Mouse (Mus musculus) cerebellum, adult (tissue): ENCODE results near the gene Cdc42ep2.
A peak's percentile ranks its signal among the peaks of the same experiment; 100 is the strongest.

Experiments used
- ATAC-seq: cut with Nextera tagmentation; 2 replicates; pipeline ENCODE4 v1.9.2; 2017; ENCODE audit warnings: mild to moderate bottlenecking, moderate library complexity, mixed read lengths; ENCODE audit not compliant: insufficient number of reproducible peaks, low FRiP score, low TSS enrichment

The Cdc42ep2 gene

DNA sequence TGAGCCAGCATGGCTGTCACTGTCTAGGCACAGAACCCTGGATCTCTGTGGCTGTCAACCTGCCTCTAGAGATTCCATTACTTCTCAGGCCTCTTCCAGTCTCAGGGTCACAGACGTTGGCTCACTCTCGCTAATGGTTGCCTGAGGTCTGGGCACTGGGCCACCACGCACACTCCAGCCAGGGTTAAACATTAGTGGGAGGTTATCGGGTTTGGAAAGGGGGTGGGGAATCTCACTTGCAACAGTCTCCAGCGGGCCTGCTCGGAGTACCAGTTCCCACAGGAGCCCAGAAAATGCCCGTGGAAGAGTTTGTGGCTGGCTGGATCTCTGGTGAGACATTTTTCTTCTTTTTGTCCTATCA, 46.3 kb downstream of the Cdc42ep2 start:
- no peak for ATAC-seq

DNA sequence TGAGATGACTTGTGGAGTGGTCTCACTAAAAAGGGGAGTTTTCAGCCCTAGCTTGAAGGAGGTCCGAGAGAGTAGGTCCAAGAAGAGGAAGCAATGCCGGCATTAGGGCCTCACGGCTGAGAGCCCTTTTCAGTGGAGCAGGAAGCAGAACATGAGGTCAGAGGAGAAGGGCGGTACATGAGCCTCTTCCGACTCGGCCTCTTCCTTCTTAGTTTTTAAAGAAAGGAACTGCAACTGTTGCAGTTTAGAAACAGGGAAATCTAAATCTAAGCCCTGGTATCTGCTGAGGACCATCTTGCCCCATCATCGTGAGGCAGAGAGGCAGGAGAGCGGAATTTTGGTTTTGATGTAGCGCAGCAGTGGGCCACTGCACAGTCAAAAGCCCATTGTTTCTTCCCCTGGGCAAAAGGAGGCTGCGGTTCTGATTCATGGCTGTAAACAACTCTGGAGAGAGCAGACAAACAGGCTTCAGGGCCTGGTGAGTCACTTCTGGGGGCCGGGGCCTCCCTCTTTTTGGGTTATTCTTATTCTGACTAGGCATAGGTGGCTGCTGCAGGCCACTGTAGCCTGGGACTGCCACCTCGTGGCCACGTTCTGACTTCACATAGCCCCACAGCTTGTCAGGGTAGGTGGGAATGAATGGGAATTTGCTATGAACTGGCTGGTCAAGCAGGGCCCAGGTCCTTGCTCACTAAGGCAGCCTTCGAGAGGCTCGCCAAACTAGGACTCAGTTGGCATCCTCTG, 46.8 kb downstream of the Cdc42ep2 start, which contains the start of gene Slc25a45:
Gene Slc25a45 (plus strand): TSS at position 191 of the 744 bp plus-strand sequence.
- ATAC-seq, result peak; percentile 43; the same call in 1 of the 2 replicates

DNA sequence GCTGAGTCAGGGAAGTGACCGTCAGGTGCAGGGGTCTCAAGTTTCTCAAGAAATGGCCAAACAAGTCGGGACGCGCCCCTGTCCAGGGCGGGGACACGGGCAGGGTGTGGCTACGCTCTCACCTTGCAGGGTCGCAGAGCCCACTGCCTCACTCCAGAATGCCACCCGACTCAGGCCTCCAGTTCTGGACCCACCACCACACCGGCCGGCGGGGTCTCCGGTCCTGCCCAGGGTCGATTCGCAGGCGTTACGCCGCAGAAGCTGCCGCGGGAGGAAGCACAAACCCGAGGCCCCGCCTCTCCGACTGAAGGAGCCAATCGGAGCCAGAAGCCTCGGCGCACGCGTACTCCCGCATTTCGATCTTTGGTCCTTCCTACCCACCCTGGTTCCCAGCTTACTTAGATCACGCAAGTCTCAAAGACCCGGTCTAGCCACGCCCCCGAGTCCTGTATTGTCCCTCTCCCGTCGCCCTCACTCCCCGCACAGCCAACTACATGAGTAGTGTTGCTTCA, 49.6 kb downstream of the Cdc42ep2 start, which contains the start of gene Frmd8:
Gene Frmd8 (minus strand): TSS at position 306 of the 512 bp plus-strand sequence.
- peak; percentile 84; the same call in 1 of the 2 replicates for ATAC-seq

DNA sequence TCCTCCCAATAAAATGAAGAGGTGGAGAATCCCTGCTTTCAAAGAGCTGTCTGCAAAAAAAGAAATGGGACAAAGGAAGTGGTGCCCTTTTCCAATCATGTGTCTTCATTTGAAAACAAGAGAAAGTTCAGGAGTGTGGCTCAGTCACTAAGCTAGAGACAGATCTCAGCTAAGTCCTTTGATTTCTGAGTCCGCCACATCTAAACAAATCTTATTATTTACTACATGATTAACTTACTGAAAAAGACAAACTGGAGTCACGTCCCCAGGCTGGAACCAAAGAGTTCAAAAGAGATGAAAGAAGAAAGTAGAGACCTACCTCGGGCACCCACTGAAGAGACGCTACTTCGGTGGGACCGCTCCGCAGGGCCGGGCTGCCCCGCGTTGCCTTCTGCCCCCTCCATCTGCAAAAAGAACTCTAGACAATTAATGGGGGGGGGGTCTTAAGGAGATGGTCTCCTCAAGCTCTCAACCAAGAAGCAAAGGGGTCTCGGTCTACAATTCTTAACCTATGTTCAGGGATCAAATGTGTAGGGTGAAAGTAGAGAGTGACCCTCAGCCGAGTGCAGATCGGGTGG, 50.1 kb downstream of the Cdc42ep2 start:
- no peak for ATAC-seq

DNA sequence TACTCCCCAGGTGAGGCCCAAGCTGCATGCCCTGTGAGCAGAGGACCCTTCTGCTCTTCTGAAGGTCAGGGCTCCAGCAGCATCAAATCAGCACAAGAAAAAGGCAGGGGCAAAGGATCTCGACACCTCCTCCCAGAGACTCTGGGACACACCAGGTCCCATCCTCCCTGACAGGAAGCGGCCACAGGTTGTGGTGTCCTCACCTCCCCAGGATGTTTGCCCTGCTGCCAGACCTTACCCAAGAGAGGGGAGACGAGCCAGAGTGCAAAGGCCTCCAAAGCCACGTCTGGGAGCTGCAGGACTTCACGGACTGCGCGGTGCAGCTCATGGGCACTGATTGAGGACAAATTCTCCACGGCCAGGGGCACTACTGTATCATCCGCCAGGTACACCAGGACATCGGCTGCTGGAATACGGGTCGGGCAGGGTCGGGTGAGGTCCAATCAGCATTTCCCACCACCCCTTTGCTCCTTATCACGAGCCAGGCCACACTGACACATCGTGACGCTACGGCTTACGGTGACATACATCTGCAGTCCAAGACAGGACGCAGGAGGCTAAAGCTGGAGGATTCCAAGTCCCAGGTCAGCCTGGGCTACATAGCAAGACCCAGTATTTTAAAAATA, 51.6 kb downstream of the Cdc42ep2 start:
- no peak for ATAC-seq

DNA sequence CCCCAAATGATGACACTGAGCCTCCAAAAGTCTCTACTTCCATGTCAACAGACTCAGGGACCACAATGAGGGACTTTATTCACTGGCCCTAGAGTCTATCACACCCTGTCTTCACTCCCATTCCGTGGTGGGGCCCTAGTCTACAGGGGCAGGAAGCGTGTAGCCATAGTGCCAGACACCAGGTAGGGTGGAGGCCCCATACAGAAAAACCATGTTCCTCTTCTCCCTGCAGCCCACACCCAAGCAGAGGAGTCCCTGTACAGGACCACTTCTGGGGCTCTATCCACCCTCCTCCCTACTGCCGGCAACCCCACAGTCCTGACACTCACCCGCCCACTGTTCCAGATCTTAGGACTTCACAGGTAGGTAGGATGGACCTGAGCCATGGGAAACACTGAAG, 52.1 kb downstream of the Cdc42ep2 start:
- ATAC-seq, result no peak

DNA sequence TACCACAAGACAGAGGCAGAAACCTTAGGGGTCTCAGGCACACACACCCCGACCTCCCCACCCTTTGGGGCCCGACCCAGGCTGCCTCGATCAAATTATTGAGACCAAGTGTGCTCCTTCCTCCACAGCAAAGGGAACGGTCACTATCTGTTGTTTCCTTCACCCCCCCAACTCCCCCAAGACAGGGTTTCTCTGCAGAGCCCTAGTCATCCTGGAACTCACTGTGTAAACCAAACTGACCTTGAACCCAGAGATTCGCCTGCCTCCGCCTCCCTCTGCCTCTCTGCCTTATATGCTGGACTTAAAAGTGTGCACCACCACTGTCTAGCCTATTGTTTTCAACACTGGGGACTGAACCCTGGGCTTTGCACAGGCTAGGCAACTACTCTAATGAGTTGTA, 52.9 kb downstream of the Cdc42ep2 start:
- ATAC-seq, result no peak

DNA sequence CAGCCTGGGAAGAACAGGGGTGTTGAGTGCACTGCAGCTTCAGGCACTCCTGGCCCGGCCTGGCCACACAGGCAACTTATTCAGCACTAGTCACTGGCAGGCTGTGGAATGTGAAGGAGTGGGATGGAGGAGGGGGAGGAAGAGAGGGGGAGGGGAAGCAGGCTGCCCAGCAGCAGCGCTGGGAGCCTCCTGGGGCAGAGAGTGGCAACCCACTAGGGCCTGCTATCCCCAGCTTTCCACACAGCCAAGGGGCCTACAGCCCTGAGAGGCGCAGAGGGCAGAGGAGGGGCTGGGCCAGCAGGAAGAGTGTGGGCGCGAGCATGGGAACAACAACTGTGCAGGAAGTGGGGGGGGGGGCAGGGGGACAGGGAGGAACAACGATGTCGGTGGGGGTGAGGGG, 53.3 kb downstream of the Cdc42ep2 start:
- no peak for ATAC-seq

DNA sequence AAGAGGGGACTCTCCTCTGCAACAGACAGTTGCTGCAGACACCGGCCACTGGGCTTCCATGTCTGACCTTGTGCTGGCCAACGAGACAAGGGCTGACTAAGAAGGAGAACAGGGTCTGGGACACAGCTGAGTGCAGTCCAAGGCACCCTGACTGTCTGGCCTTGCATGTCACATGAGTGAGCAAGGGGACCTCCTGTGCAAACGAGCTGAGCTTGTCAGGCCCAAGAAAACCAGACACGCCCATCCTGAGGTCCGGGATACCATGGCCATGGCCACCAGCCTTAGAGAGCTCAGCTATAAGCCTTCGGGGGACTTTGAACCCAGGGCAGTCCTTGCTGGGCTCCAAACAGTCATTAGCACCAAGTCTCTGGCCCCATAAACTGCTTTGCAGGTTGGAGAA, 56.5 kb downstream of the Cdc42ep2 start:
- ATAC-seq, result no peak
